Mouse (Mus musculus) ES-Bruce4 (cell line): ENCODE measurements around the gene Myo1h.

ENCODE experiments used
- CTCF ChIP-seq: IDR thresholded peaks from one replicate; pipeline ENCODE4 v1.8.1; 2011; ENCODE audit warnings: low read depth, low read length
- POLR2A ChIP-seq: IDR thresholded peaks from one replicate; pipeline ENCODE4 v1.8.1; 2011; ENCODE audit warnings: low read length; ENCODE audit not compliant: insufficient read depth

DNA sequence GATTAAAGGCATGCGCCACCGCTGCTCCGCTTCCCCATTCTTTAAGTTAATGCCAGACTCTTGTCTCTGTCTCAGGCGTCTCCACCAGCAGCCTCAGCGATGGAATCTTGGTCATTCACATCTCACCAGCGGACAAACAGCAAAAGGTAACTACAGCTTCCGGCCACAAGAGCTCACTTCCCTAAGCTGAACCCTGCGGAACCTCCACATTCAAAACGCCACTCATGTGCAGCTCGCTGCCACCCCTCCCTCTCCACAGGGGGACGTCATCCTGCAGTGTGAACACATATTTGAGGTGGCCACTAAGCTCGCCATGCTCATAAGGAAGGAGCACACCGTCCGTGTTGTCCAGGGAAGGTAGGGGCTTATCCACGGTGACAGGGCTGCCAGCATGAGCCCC is 72.0 kb downstream of the Myo1h start:
- TF ChIP-seq POLR2A (no peak), CTCF (no peak)
